Mouse (Mus musculus) fibroblast of lung, adult 2 months (primary cell): Measurements from ENCODE around the gene Lcmt2.
"Not testable (repeated sequence)": the region's sequence is repeated elsewhere in the genome, so short reads cannot be mapped to it uniquely, and the experiment has no call there.

Experiments used
- DNase-seq: peaks from one replicate; pipeline ENCODE4 v3.0.0-alpha.2; 2011; ENCODE audit warnings: low read depth

Gene Lcmt2

GRCm38 (mm10) chr2:121140018-121140882, at the start of gene Lcmt2, which contains the start of gene Adal:
TSS of gene Lcmt2 (minus strand) at chr2:121140653.
TSS of gene Adal (plus strand) at chr2:121140428.
- DNase-seq: peak; percentile 77

GRCm38 (mm10) chr2:121188530-121188929, 48.1 kb upstream of the Lcmt2 start:
- no peak for DNase-seq

GRCm38 (mm10) chr2:121184142-121184541, 43.7 kb upstream of the Lcmt2 start:
- DNase-seq: no peak

- no peak for DNase-seq
These were observed 43.0 kb upstream of the Lcmt2 start for GRCm38 (mm10) chr2:121183431-121183830.

GRCm38 (mm10) chr2:121178828-121179479, 38.5 kb upstream of the Lcmt2 start:
- no peak for DNase-seq

- DNase-seq: peak; percentile 46
These were observed 30.7 kb upstream of the Lcmt2 start, which contains the start of gene Zscan29 for GRCm38 (mm10) chr2:121170980-121171742. TSS of gene Zscan29 (minus strand) at chr2:121171125.

GRCm38 (mm10) chr2:121170481-121170971, 30.1 kb upstream of the Lcmt2 start, which contains the start of gene Tubgcp4:
TSS of gene Tubgcp4 (plus strand) at chr2:121170654.
- no peak for DNase-seq

- no peak for DNase-seq
These were observed 29.4 kb upstream of the Lcmt2 start for GRCm38 (mm10) chr2:121169902-121170301.

GRCm38 (mm10) chr2:121169173-121169572, 28.7 kb upstream of the Lcmt2 start:
- no peak for DNase-seq

GRCm38 (mm10) chr2:121153100-121153499, 12.6 kb upstream of the Lcmt2 start:
- no peak for DNase-seq

GRCm38 (mm10) chr2:121149679-121150078, 9.2 kb upstream of the Lcmt2 start:
- DNase-seq: no peak

GRCm38 (mm10) chr2:121142415-121142814, 2.0 kb upstream of the Lcmt2 start:
- no peak for DNase-seq

GRCm38 (mm10) chr2:121141216-121142035, 973 bp upstream of the Lcmt2 start:
- no peak for DNase-seq

- no peak for DNase-seq
These were observed 1.0 kb downstream of the Lcmt2 start for GRCm38 (mm10) chr2:121139266-121140017.

- no peak for DNase-seq
These were observed 3.1 kb downstream of the Lcmt2 start for GRCm38 (mm10) chr2:121137371-121137770.

- no peak for DNase-seq
These were observed 7.6 kb downstream of the Lcmt2 start for GRCm38 (mm10) chr2:121132822-121133221.

GRCm38 (mm10) chr2:121128865-121129620, 11.4 kb downstream of the Lcmt2 start:
- no peak for DNase-seq

- no peak for DNase-seq
These were observed 12.9 kb downstream of the Lcmt2 start for GRCm38 (mm10) chr2:121127536-121127935.

- DNase-seq: not testable (repeated sequence)
These were observed 14.2 kb downstream of the Lcmt2 start for GRCm38 (mm10) chr2:121126302-121126701.

GRCm38 (mm10) chr2:121119260-121119659, 21.2 kb downstream of the Lcmt2 start:
- DNase-seq: no peak
